Mouse (Mus musculus) inflammation-experienced regulatory T-cells (primary cell): ENCODE measurements around the gene Vps9d1. TPM values are rescaled to one million over a fixed set of nuclear protein-coding genes. Genes with fewer than 3 reads are reported as not detected.

Experiments
- polyA plus RNA-seq, 2 experiments: library from polyadenylated mRNA; unstranded; fragments of 100-300 nt; shearing (Covaris generic); gene quantifications; one replicate each; pipeline ENCODE4 v1.2.1; 2017

The Vps9d1 gene
- polyA plus RNA-seq, result 10 to 100 TPM; 26.5 to 35.1 TPM

GRCm38 (mm10) chr8:123254099-123254885 lies at the start of gene Vps9d1, which contains the start of gene Zfp276:
Vps9d1 (minus strand) TSS chr8:123254348.
Zfp276 (plus strand) TSS chr8:123254195.

GRCm38 (mm10) chr8:123235520-123236497 lies 18.3 kb downstream of the Vps9d1 start, which contains the start of gene Spata2l:
Spata2l (minus strand) TSS chr8:123236233.

DNA sequence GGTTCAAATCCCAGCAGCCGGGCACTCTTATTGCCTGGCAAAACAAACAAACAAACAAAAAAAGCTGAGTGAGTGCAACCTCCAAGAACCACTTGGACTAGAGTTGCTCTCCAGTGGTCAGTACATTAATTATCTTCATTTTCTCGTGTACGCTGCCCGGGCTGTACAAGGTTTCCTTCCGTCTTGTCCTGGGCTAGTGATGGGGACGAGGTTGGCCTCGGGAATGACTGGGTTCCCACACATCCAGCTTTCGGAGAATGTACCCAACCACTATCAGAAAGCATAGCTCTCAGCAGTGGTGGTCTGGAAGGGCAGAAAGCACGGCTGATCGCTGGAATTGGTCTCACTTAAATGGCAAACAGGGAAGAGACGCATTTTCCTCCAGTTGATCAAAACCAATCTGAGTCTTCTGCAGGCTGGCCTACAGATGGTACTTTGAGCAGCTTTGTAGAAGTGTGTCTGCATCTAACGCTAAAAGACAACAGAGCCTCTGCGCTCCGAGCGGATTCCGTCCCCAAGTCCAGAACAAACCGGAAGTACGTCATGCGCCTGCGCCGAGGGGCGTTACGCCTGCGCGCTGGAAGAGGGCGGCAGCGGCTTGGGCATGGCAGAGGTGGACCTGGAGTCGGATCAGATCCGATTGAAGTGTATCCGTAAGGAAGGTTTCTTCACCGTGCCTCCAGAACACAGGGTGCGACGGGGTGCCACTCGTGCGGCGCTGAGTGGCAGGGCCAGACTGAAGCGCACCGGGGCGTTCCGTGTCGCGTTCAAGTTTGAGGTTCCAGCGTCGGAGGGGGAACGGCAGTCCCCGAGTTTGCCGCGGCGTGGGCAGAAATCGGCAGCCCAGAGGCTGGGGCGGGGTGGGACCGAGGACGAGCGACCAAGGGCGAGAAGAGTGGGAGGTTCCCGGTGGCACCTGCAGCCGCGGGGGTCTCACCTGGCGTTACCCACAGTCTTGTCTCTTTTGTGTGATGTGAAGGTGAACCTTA lies 29.6 kb downstream of the Vps9d1 start, which contains the start of gene Cdk10:
TSS of gene Cdk10 (plus strand) at position 565 of the 989 bp plus-strand sequence.

GRCm38 (mm10) chr8:123212321-123213117 lies 41.6 kb downstream of the Vps9d1 start, which contains the start of the genes Chmp1a and Spata33:
Chmp1a (minus strand) TSS chr8:123212763.
Spata33 (plus strand) TSS chr8:123212832.

Other genes with a start within 250 kb of the Vps9d1 start
- gene Ankrd11, start 212.1 kb downstream of the Vps9d1 start, polyA plus RNA-seq, result 100 to 1,000 TPM; 238 to 239 TPM
- gene Spg7, start 191.4 kb downstream of the Vps9d1 start, polyA plus RNA-seq, result 10 to 100 TPM; 68.7 to 93.1 TPM
- gene Rpl13, start 152.0 kb downstream of the Vps9d1 start, polyA plus RNA-seq, result 100 to 1,000 TPM; 658 to 852 TPM
- 10 to 100 TPM in 1 of 2 experiments, 1 to 10 TPM in 1; 4.6 to 23.6 TPM for gene Cpne7, start 137.0 kb downstream of the Vps9d1 start, polyA plus RNA-seq
- gene Sult5a1, start 96.0 kb downstream of the Vps9d1 start, polyA plus RNA-seq, result 1 to 10 TPM in 1 of 2 experiments, under 1 TPM in 1; 0.19 to 3.3 TPM
- 1 to 10 TPM in 1 of 2 experiments, under 1 TPM in 1; 0.20 to 1.2 TPM for gene Dpep1, start 68.1 kb downstream of the Vps9d1 start, polyA plus RNA-seq
- gene Chmp1a, start 41.6 kb downstream of the Vps9d1 start, polyA plus RNA-seq, result 100 to 1,000 TPM; 175 to 188 TPM
- gene Spata33, start 41.5 kb downstream of the Vps9d1 start, polyA plus RNA-seq, result 1 to 10 TPM in 1 of 2 experiments, not detected in 1; 2.7 TPM
- 10 to 100 TPM; 20.7 to 36.0 TPM for gene Cdk10, start 29.5 kb downstream of the Vps9d1 start, polyA plus RNA-seq
- 10 to 100 TPM; 11.6 to 15.1 TPM for gene Spata2l, start 18.1 kb downstream of the Vps9d1 start, polyA plus RNA-seq
- 10 to 100 TPM; 36.0 to 52.2 TPM for gene Zfp276, start 153 bp downstream of the Vps9d1 start, polyA plus RNA-seq
- gene Fanca, start 64.2 kb upstream of the Vps9d1 start, polyA plus RNA-seq, result 10 to 100 TPM in 1 of 2 experiments, 1 to 10 TPM in 1; 7.3 to 13.6 TPM
- gene Spire2, start 78.4 kb upstream of the Vps9d1 start, polyA plus RNA-seq, result under 1 TPM in 1 of 2 experiments, not detected in 1; 0.12 TPM
- 100 to 1,000 TPM; 239 to 260 TPM for gene Tcf25, start 119.4 kb upstream of the Vps9d1 start, polyA plus RNA-seq
- 1 to 10 TPM in 1 of 2 experiments, under 1 TPM in 1; 0.23 to 3.6 TPM for gene Mc1r, start 152.8 kb upstream of the Vps9d1 start, polyA plus RNA-seq
- 1 to 10 TPM in 1 of 2 experiments, under 1 TPM in 1; 0.36 to 1.8 TPM for gene Tubb3, start 157.1 kb upstream of the Vps9d1 start, polyA plus RNA-seq
- gene Def8, start 169.2 kb upstream of the Vps9d1 start, polyA plus RNA-seq, result 10 to 100 TPM; 12.2 to 14.4 TPM
- gene Afg3l1, start 223.6 kb upstream of the Vps9d1 start, polyA plus RNA-seq, result 10 to 100 TPM; 59.4 to 71.1 TPM